Comparison of ENCODE assay signal across 8 mouse cellular contexts in the genomic region with DNA sequence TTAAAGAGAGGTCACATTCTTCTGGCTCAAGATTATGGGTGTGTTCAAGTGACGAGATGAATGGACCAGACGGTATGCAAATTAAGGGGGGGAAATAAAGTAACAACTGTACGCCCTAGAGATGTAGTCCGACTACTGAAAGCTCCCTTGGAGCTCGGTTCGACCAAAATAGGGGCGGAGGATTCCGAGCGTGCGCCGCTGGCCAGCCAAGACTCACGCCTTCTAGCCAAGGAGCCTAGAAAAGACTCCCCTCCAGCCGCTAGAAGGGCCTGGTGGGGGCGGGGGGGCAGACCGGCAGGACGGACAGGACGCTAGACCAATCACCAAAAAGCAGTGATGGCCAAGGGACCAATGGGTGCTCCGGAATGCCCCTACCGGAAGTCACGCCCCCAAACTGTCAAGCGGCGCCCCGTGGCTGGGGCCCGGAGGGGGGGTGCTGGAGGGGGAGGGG. TPM values are rescaled to one million over a fixed set of nuclear protein-coding genes. Genes with fewer than 3 reads are reported as not detected.
DNase-seq lines count a peak whose midpoint lies in the region; ATAC-seq and TF ChIP-seq lines count a peak whose summit lies in the region.

Gene Nt5m, plus strand, starts transcription at position 440 of the 451 bp plus-strand sequence.

- no peaks in the 10 kb centered on the region for H3K27me3 ChIP-seq in Patski
- H3K27me3 ChIP-seq in hindbrain, embryonic 12.5 days = no peaks in the 10 kb centered on the region

- peak within 1 kb of the TSS; percentile 59 for H3K4me2 ChIP-seq in hindbrain, embryonic 12.5 days (replicated peaks)

- no peaks in the 10 kb centered on the region for H3K9me3 ChIP-seq in hindbrain, embryonic 12.5 days (replicated peaks)

- peak within 1 kb of the TSS; percentile 89 for H3K4me3 ChIP-seq in hindbrain, embryonic 12.5 days

- no peak for TF ChIP-seq CTCF in Patski (IDR thresholded peaks at IDR 0.05)

- H3K4me1 ChIP-seq in hindbrain, embryonic 12.5 days = peaks cover 16% of the 10 kb centered on the region

- peak within 1 kb of the TSS; percentile 91 for H3K9ac ChIP-seq in hindbrain, embryonic 12.5 days

- peak within 1 kb of the TSS; percentile 97 for H3K27ac ChIP-seq in hindbrain, embryonic 12.5 days

- under 1% methylated on average over 24 of the region's 24 CpGs for WGBS in hindbrain, embryonic 12.5 days

- POLR2A ChIA-PET in Patski (lab: Charles Lee) = interaction anchor here (0.7 to 1.9 kb wide), 6 partner anchors 9 to 196 kb away, joined by 3 to 6 read pairs (median 4); no protein-coding TSS in a partner anchor

- peak; percentile 90 for ATAC-seq in Patski
- ATAC-seq in hindbrain, embryonic 12.5 days (ENCODE audit: low FRiP score) = peak; percentile 98

- CTCF ChIA-PET in Patski (lab: Charles Lee) = interaction anchor here (1.4 kb wide), 1 partner anchor 17 kb away, joined by 5 read pairs; no protein-coding TSS in a partner anchor

- peak; percentile 67 for DNase-seq in Patski (ENCODE audit: low read depth, low spot score)
- peak; percentile 98 for DNase-seq in cerebellum, postnatal 10 days
- DNase-seq in frontal cortex, postnatal 10 days (ENCODE audit: low spot score in 2 of 2) = peak; percentile 88 to 91
- peak; percentile 93 to 96 for DNase-seq in layer of hippocampus, postnatal 14 days (ENCODE audit: low spot score in 2 of 2)
- DNase-seq in lung, postnatal 10 days = peak; percentile 96
- DNase-seq in ovary, postnatal 14 days (ENCODE audit: low spot score) = peak; percentile 88
- DNase-seq in thymus, postnatal 14 days = peak; percentile 96

- in situ Hi-C loops in Patski (cut with MboI; ENCODE audit: low pct_unique_long_range_greater_than_20kb) = no loop called here

- H3K36me3 ChIP-seq in hindbrain, embryonic 12.5 days = peaks cover 22% of the 10 kb centered on the region

RNA-seq across cellular contexts. Expression of gene Nt5m, which starts in this region (rescaled TPM):
- 24.8 TPM for polyA plus RNA-seq in Patski (2021)
- polyA plus RNA-seq in hindbrain, embryonic 12.5 days (2016; fragmentation: Nextera tagmentation; extraction: Ambion mirVana) = 44.1 and 47.7 TPM in 2 replicates
- total RNA-seq in layer of hippocampus, postnatal 14 days (2021) = 10 to 100 TPM; 60.5 to 63.3 TPM

Comparison
In these comparisons a context has a peak if more than half of its experiments do, and no peak if none do; other contexts are left out.
1. Peak in every context shown above with its lines: DNase-seq, ATAC-seq, H3K4me3 ChIP-seq and H3K27ac ChIP-seq.